Mouse (Mus musculus) C2C12 (cell line): ENCODE results near the gene Vps13c.

Experiments
- CTCF ChIP-seq: IDR thresholded peaks from one replicate; pipeline ENCODE4 v1.5.1; 2011; ENCODE audit not compliant: control insufficient read depth, insufficient read depth, insufficient read length
- MAX ChIP-seq: IDR thresholded peaks from one replicate; pipeline ENCODE4 v1.6.1; 2011; ENCODE audit warnings: mild to moderate bottlenecking, control low read depth
- MYOD1 ChIP-seq: IDR thresholded peaks from one replicate; pipeline ENCODE4 v1.6.1; 2011; ENCODE audit warnings: low read depth; ENCODE audit not compliant: control insufficient read depth, insufficient read length
- USF1 ChIP-seq: IDR thresholded peaks from one replicate; pipeline ENCODE4 v1.6.1; 2011; ENCODE audit warnings: low read depth, mild to moderate bottlenecking, control low read depth, moderate library complexity

GRCm38 (mm10) chr9:67930629-67931028 lies 90.4 kb downstream of the Vps13c start:
- no peak for TF ChIP-seq CTCF
- no peak for TF ChIP-seq MAX
- no peak for TF ChIP-seq MYOD1
- TF ChIP-seq USF1 = no peak
